Mouse (Mus musculus) midbrain, embryonic 10.5 days (tissue): ENCODE results near the gene Rpusd3. TPM values are rescaled to one million over a fixed set of nuclear protein-coding genes. Genes with fewer than 3 reads are reported as not detected.

ENCODE experiments used
- DNase-seq: peaks from one replicate; pipeline ENCODE4 v3.0.0-alpha.2; 2017; ENCODE audit warnings: low spot score
- H3K27ac ChIP-seq: fragments of 300-500 bp; sonication (generic); replicated peaks from 2 replicates; pipeline ENCODE4 v1.5.1; 2016; ENCODE audit warnings: mild to moderate bottlenecking
- H3K27me3 ChIP-seq: fragments of 300-500 bp; sonication (generic); 2 replicates; pipeline ENCODE4 v1.6.1; 2016; ENCODE audit warnings: low read depth, mild to moderate bottlenecking; ENCODE audit not compliant: poor library complexity, severe bottlenecking
- H3K36me3 ChIP-seq: fragments of 300-500 bp; sonication (generic); 2 replicates; pipeline ENCODE4 v1.6.1; 2016; ENCODE audit warnings: mild to moderate bottlenecking, moderate library complexity
- H3K4me1 ChIP-seq: fragments of 300-500 bp; sonication (generic); 2 replicates; pipeline ENCODE4 v1.6.1; 2016
- H3K4me3 ChIP-seq: fragments of 300-500 bp; sonication (generic); 2 replicates; pipeline ENCODE4 v1.5.1; 2016; ENCODE audit warnings: mild to moderate bottlenecking, moderate library complexity
- H3K9me3 ChIP-seq: fragments of 300-500 bp; sonication (generic); replicated peaks from 2 replicates; pipeline ENCODE4 v1.6.1; 2016; ENCODE audit warnings: mild to moderate bottlenecking
- WGBS: fragments of 180-500 bp; shearing (Covaris S2); methylation state at CpG from one replicate; pipeline ENCODE4 v1.1.7; 2016; 5-methylcytosine and 5-hydroxymethylcytosine counted together
- polyA plus RNA-seq: library from polyadenylated mRNA; unstranded; fragments of >200 nt; fragmentation: Nextera tagmentation; extraction: Ambion mirVana; gene quantifications from 2 replicates; pipeline ENCODE4 v1.2.1, GENCODE M21; 2016

Rpusd3 gene
- polyA plus RNA-seq: 36.3 and 43.4 TPM in 2 replicates

GRCm38 (mm10) chr6:113419199-113419587, at the start of gene Rpusd3:
TSS of gene Rpusd3 (minus strand) at chr6:113419340.
- H3K4me3 ChIP-seq: peak within 1 kb of the TSS; percentile 69
- DNase-seq: peak; percentile 96
- peak within 1 kb of the TSS; percentile 82 for H3K27ac ChIP-seq
- peaks cover 24% of the 10 kb centered on the region for H3K4me1 ChIP-seq
- no peaks in the 10 kb centered on the region for H3K27me3 ChIP-seq
- under 1% methylated on average over 25 of the region's 25 CpGs for WGBS
- no peaks in the 10 kb centered on the region for H3K9me3 ChIP-seq
- H3K36me3 ChIP-seq: peaks cover 30% of the 10 kb centered on the region

- H3K4me1 ChIP-seq: peaks cover 38% of the 10 kb centered on the region
- no peak for DNase-seq
- no peaks in the 10 kb centered on the region for H3K36me3 ChIP-seq
- no peak overlapping the region; the same call in 1 of the 2 replicates for H3K27ac ChIP-seq
- no peaks in the 10 kb centered on the region for H3K9me3 ChIP-seq
- peak overlapping the region; percentile 54; the same call in 1 of the 2 replicates for H3K4me3 ChIP-seq
- WGBS: 64% methylated on average over 3 of the region's 3 CpGs
- peaks cover 50% of the 10 kb centered on the region for H3K27me3 ChIP-seq
These were observed 49.4 kb upstream of the Rpusd3 start for GRCm38 (mm10) chr6:113468512-113468911.

- H3K27ac ChIP-seq: no peak overlapping the region
- no peak for DNase-seq
- WGBS: 62% methylated on average over 5 of the region's 5 CpGs
- peaks cover 19% of the 10 kb centered on the region for H3K4me1 ChIP-seq
- peaks cover 27% of the 10 kb centered on the region for H3K27me3 ChIP-seq
- no peaks in the 10 kb centered on the region for H3K36me3 ChIP-seq
- H3K9me3 ChIP-seq: no peaks in the 10 kb centered on the region
- no peak overlapping the region for H3K4me3 ChIP-seq
These were observed 46.5 kb upstream of the Rpusd3 start for GRCm38 (mm10) chr6:113465602-113466001.

- Histone ChIP-seq H3K9me3 (no peaks in the 10 kb centered on the region), H3K27me3 (peaks cover 11% of the 10 kb centered on the region; the same call in 1 of the 2 replicates), H3K4me1 (peaks cover 9% of the 10 kb centered on the region), H3K27ac (no peak overlapping the region), H3K4me3 (no peak overlapping the region), H3K36me3 (no peaks in the 10 kb centered on the region)
- no peak for DNase-seq
- 66% methylated on average over 7 of the region's 7 CpGs for WGBS
These were observed 44.9 kb upstream of the Rpusd3 start for GRCm38 (mm10) chr6:113464040-113464439.

- Histone ChIP-seq H3K4me1 (no peaks in the 10 kb centered on the region), H3K36me3 (no peaks in the 10 kb centered on the region), H3K27me3 (no peaks in the 10 kb centered on the region), H3K9me3 (no peaks in the 10 kb centered on the region), H3K27ac (0 out of 2 replicates have a peak overlapping the region, but pooled peaks have one; percentile 3), H3K4me3 (no peak overlapping the region)
- no peak for DNase-seq
- WGBS: 74% methylated on average over 10 of the region's 10 CpGs
These were observed 39.5 kb upstream of the Rpusd3 start for GRCm38 (mm10) chr6:113458635-113459034.

GRCm38 (mm10) chr6:113457952-113458534, 38.9 kb upstream of the Rpusd3 start, which contains the start of gene Il17re:
TSS of gene Il17re (plus strand) at chr6:113458484.
- Histone ChIP-seq H3K4me3 (no peak within 1 kb of the TSS), H3K27ac (0 out of 2 replicates have a peak within 1 kb of the TSS, but pooled peaks have one; percentile 3)

GRCm38 (mm10) chr6:113455007-113455406, 35.9 kb upstream of the Rpusd3 start:
- no peaks in the 10 kb centered on the region for H3K27me3 ChIP-seq
- H3K36me3 ChIP-seq: no peaks in the 10 kb centered on the region
- no peaks in the 10 kb centered on the region for H3K9me3 ChIP-seq
- no peak overlapping the region for H3K4me3 ChIP-seq
- H3K4me1 ChIP-seq: no peaks in the 10 kb centered on the region
- DNase-seq: no peak
- H3K27ac ChIP-seq: no peak overlapping the region
- 74% methylated on average over 5 of the region's 5 CpGs for WGBS

More at GRCm38 (mm10) chr6:113457952-113458534, 38.9 kb upstream of the Rpusd3 start, which contains the start of gene Il17re:
- DNase-seq: no peak
- Histone ChIP-seq H3K27me3 (no peaks in the 10 kb centered on the region), H3K36me3 (no peaks in the 10 kb centered on the region), H3K4me1 (no peaks in the 10 kb centered on the region), H3K9me3 (no peaks in the 10 kb centered on the region)
- 81% methylated on average over 10 of the region's 10 CpGs for WGBS

- Histone ChIP-seq H3K36me3 (peaks cover 29% of the 10 kb centered on the region), H3K4me1 (no peaks in the 10 kb centered on the region), H3K27ac (no peak overlapping the region), H3K27me3 (no peaks in the 10 kb centered on the region), H3K4me3 (no peak overlapping the region), H3K9me3 (no peaks in the 10 kb centered on the region)
- WGBS: 96% methylated on average over 2 of the region's 2 CpGs
- no peak for DNase-seq
These were observed 32.7 kb upstream of the Rpusd3 start for GRCm38 (mm10) chr6:113451839-113452238.

- H3K36me3 ChIP-seq: peaks cover 44% of the 10 kb centered on the region
- H3K27me3 ChIP-seq: no peaks in the 10 kb centered on the region
- peaks cover 12% of the 10 kb centered on the region for H3K4me1 ChIP-seq
- no peaks in the 10 kb centered on the region for H3K9me3 ChIP-seq
- WGBS: 95% methylated on average over 4 of the region's 4 CpGs
- no peak overlapping the region for H3K27ac ChIP-seq
- DNase-seq: no peak
- H3K4me3 ChIP-seq: no peak overlapping the region
These were observed 28.5 kb upstream of the Rpusd3 start for GRCm38 (mm10) chr6:113447639-113448038.

- WGBS: 90% methylated on average over 8 of the region's 8 CpGs
- H3K9me3 ChIP-seq: no peaks in the 10 kb centered on the region
- peaks cover 40% of the 10 kb centered on the region for H3K36me3 ChIP-seq
- DNase-seq: no peak
- H3K27me3 ChIP-seq: no peaks in the 10 kb centered on the region
- H3K4me3 ChIP-seq: no peak overlapping the region
- H3K4me1 ChIP-seq: peaks cover 18% of the 10 kb centered on the region
- H3K27ac ChIP-seq: no peak overlapping the region
These were observed 25.2 kb upstream of the Rpusd3 start for GRCm38 (mm10) chr6:113444207-113444965.

- H3K36me3 ChIP-seq: peaks cover 28% of the 10 kb centered on the region
- 52% methylated on average over 12 of the region's 12 CpGs for WGBS
- peaks cover 18% of the 10 kb centered on the region for H3K4me1 ChIP-seq
- no peak for DNase-seq
- peak overlapping the region; percentile 90 for H3K4me3 ChIP-seq
- H3K27me3 ChIP-seq: no peaks in the 10 kb centered on the region
- H3K27ac ChIP-seq: peak overlapping the region; percentile 90
- no peaks in the 10 kb centered on the region for H3K9me3 ChIP-seq
These were observed 24.0 kb upstream of the Rpusd3 start for GRCm38 (mm10) chr6:113443091-113443490.

- peak; percentile 93 for DNase-seq
- H3K4me3 ChIP-seq: peak within 1 kb of the TSS; percentile 90
- H3K36me3 ChIP-seq: peaks cover 23% of the 10 kb centered on the region
- no peaks in the 10 kb centered on the region for H3K27me3 ChIP-seq
- H3K27ac ChIP-seq: peak within 1 kb of the TSS; percentile 90
- no peaks in the 10 kb centered on the region for H3K9me3 ChIP-seq
- peaks cover 18% of the 10 kb centered on the region for H3K4me1 ChIP-seq
- WGBS: 1% methylated on average over 45 of the region's 45 CpGs
These were observed 23.4 kb upstream of the Rpusd3 start, which contains the start of gene Jagn1 for GRCm38 (mm10) chr6:113442442-113443090. TSS of gene Jagn1 (plus strand) at chr6:113442569.
